Mouse (Mus musculus) intestine, postnatal 0 days (tissue): ENCODE results near the gene Nop14. TPM values are rescaled to one million over a fixed set of nuclear protein-coding genes. Genes with fewer than 3 reads are reported as not detected.

Experiments used
- ATAC-seq: fragments of 200-750 bp; cut with Nextera tagmentation; 2 replicates; pipeline ENCODE4 v1.8.0; 2017; ENCODE audit warnings: mild to moderate bottlenecking, moderate TSS enrichment, moderate library complexity
- H3K27ac ChIP-seq: fragments of 300-500 bp; sonication (generic); 2 replicates; pipeline ENCODE4 v1.5.1; 2014; ENCODE audit warnings: mild to moderate bottlenecking, low read depth, low read length, moderate library complexity
- H3K27me3 ChIP-seq: fragments of 300-500 bp; sonication (generic); replicated peaks from 2 replicates; pipeline ENCODE4 v1.6.1; 2014; ENCODE audit warnings: low read length, mixed read lengths; ENCODE audit not compliant: control insufficient read depth, insufficient read depth
- H3K36me3 ChIP-seq: fragments of 300-500 bp; sonication (generic); 2 replicates; pipeline ENCODE4 v1.6.1; 2014; ENCODE audit warnings: mild to moderate bottlenecking, moderate library complexity; ENCODE audit not compliant: control insufficient read depth, insufficient read depth
- H3K4me1 ChIP-seq: fragments of 300-500 bp; sonication (generic); replicated peaks from 2 replicates; pipeline ENCODE4 v1.6.1; 2014; ENCODE audit warnings: antibody characterized with exemption, low read length, mixed read lengths; ENCODE audit not compliant: control insufficient read depth, insufficient read depth
- H3K4me2 ChIP-seq: fragments of 300-500 bp; sonication (generic); replicated peaks from 2 replicates; pipeline ENCODE4 v1.6.1; 2014; ENCODE audit warnings: low read depth, mild to moderate bottlenecking, moderate library complexity
- H3K4me3 ChIP-seq: fragments of 300-500 bp; sonication (generic); 2 replicates; pipeline ENCODE4 v1.5.1; 2014; ENCODE audit warnings: low read depth, low read length
- H3K9ac ChIP-seq: fragments of 300-500 bp; sonication (generic); 2 replicates; pipeline ENCODE4 v1.6.1; 2014; ENCODE audit warnings: mild to moderate bottlenecking, low read depth, low read length
- H3K9me3 ChIP-seq: fragments of 300-500 bp; sonication (generic); 2 replicates; pipeline ENCODE4 v1.6.1; 2016; ENCODE audit warnings: mixed run types; ENCODE audit not compliant: control insufficient read depth
- CTCF ChIP-seq: sonication (generic); IDR thresholded peaks from 2 replicates; pipeline ENCODE4 v1.5.1; 2016; ENCODE audit warnings: low read depth, mild to moderate bottlenecking, control low read depth, antibody characterized with exemption, moderate library complexity
- WGBS: fragments of 180-500 bp; shearing (Covaris S2); extraction: QIAGEN DNeasy Blood & Tissue Kit; methylation state at CpG from one replicate; pipeline ENCODE4 v1.1.7; 2014; 5-methylcytosine and 5-hydroxymethylcytosine counted together
- polyA plus RNA-seq: library from polyadenylated mRNA; unstranded; fragments of >200 nt; fragmentation: Nextera tagmentation; extraction: Ambion mirVana; gene quantifications from 2 replicates; pipeline ENCODE4 v1.2.1, GENCODE M21; 2015

Nop14 gene
- polyA plus RNA-seq, 1 experiment from 2014 or later: 12.5 TPM

DNA sequence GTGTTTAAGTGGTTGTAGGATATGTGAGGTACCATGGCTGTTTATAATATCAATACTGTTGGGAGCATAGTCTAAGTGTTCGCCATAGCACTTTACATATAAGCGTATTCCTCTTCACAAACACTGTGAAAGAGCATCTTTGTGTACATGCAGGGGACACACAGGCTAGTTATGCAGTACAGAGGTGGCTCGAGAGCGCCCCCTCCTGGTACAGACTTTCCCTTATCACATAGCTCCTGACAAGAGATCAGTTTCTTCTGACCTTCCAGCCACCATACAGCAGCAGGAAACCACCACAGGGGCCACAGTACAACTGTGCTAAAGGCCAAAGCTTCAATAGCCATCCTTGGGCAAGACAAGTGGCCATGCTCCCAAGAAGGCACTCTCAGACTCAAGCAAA is 12.4 kb downstream of the Nop14 start:
- peak; percentile 89 for TF ChIP-seq CTCF
- H3K4me3 ChIP-seq: no peak overlapping the region
- H3K9me3 ChIP-seq: no peaks in the 10 kb centered on the region
- WGBS: 52% methylated on average over 4 of the region's 4 CpGs
- H3K4me2 ChIP-seq: no peak overlapping the region
- no peaks in the 10 kb centered on the region for H3K4me1 ChIP-seq
- H3K27me3 ChIP-seq: no peaks in the 10 kb centered on the region
- 0 out of 2 replicates have a peak, but pooled peaks have one; percentile 16 for ATAC-seq
- H3K36me3 ChIP-seq: peaks cover 93% of the 10 kb centered on the region
- H3K27ac ChIP-seq: no peak overlapping the region
- no peak overlapping the region for H3K9ac ChIP-seq

DNA sequence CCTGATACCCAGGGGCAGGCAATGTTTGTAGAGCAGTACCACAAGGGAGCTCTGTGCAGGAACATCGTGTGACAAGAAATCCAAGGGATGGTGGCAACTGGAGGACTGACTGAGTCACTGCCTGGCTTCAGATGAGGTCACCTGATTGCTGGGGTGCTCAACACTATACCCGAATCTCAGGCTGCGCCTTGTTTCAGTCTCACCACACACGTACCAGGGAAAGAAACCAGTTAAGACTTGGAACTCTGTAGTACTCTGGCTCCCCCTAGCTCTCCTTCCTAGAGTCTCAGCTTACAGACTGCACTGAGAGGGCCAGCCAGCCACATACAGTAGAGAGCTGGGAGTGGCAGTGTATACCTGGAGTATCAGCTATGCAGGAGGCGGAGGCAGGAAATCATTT is 17.0 kb downstream of the Nop14 start:
- TF ChIP-seq CTCF: peak; percentile 85
- ATAC-seq: peak; percentile 68
- no peaks in the 10 kb centered on the region for H3K27me3 ChIP-seq
- no peaks in the 10 kb centered on the region for H3K9me3 ChIP-seq
- no peaks in the 10 kb centered on the region for H3K4me1 ChIP-seq
- H3K4me3 ChIP-seq: no peak overlapping the region
- WGBS: 73% methylated on average over 5 of the region's 5 CpGs
- peaks cover 83% of the 10 kb centered on the region for H3K36me3 ChIP-seq
- H3K9ac ChIP-seq: no peak overlapping the region
- H3K4me2 ChIP-seq: no peak overlapping the region
- no peak overlapping the region for H3K27ac ChIP-seq

DNA sequence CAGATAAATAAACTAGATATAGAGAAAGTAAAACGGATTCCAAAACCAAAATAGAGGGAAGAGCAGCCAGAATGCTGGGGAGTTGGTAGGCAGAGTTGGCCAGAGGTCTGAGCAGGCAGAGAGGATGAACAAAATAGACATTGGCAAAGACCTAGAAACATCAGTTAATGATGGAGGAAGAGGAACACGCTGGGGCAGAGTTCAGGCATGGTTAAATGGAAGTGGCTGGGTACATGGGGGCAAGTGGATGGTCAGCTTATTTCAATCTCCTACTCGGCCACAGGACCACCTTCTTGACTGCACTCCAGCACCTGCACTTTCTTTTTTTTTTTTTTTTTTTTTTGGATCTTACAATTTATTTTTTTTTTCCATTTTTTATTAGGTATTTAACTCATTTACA is 18.0 kb downstream of the Nop14 start:
- WGBS: 87% methylated on average over 3 of the region's 3 CpGs
- no peak overlapping the region for H3K27ac ChIP-seq
- TF ChIP-seq CTCF: no peak
- H3K4me2 ChIP-seq: no peak overlapping the region
- H3K9me3 ChIP-seq: no peaks in the 10 kb centered on the region
- no peak for ATAC-seq
- H3K9ac ChIP-seq: no peak overlapping the region
- H3K4me1 ChIP-seq: 0 out of 2 replicates have a peak, but pooled peaks cover 3% of the 10 kb centered on the region
- H3K4me3 ChIP-seq: no peak overlapping the region
- peaks cover 79% of the 10 kb centered on the region for H3K36me3 ChIP-seq
- no peaks in the 10 kb centered on the region for H3K27me3 ChIP-seq

DNA sequence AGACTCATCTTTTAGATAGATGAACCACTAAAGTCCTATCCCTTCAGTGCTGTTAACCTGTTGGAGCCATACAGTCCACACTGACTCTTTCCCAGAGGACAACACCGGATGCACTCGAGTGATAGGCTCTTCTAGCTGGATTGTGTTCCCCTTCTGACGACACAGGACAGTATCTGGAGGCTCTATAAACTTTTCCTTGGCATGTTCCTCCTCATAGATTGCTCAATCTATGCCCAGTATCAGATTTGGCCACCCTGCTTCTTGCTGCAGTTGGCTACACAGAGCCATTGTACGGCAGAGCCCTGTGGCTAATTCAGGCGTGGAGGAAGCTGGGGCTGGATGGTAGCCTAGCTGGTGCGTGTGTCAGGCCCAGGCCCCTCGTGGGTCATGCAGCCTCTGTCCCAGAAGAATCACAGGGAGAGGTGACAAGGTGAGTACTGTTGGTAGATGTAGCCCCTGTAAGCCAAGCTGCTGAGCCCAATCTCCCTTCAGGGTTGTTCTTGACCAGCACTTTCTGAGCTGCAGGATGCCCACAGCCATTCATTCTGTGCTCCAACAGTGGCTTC is 22.3 kb downstream of the Nop14 start:
- Histone ChIP-seq H3K9me3 (no peaks in the 10 kb centered on the region), H3K4me1 (0 out of 2 replicates have a peak, but pooled peaks cover 3% of the 10 kb centered on the region), H3K4me3 (no peak overlapping the region), H3K9ac (no peak overlapping the region), H3K4me2 (no peak overlapping the region), H3K27me3 (no peaks in the 10 kb centered on the region), H3K27ac (no peak overlapping the region), H3K36me3 (peaks cover 55% of the 10 kb centered on the region)
- no peak for TF ChIP-seq CTCF
- ATAC-seq: no peak
- WGBS: 69% methylated on average over 7 of the region's 7 CpGs

DNA sequence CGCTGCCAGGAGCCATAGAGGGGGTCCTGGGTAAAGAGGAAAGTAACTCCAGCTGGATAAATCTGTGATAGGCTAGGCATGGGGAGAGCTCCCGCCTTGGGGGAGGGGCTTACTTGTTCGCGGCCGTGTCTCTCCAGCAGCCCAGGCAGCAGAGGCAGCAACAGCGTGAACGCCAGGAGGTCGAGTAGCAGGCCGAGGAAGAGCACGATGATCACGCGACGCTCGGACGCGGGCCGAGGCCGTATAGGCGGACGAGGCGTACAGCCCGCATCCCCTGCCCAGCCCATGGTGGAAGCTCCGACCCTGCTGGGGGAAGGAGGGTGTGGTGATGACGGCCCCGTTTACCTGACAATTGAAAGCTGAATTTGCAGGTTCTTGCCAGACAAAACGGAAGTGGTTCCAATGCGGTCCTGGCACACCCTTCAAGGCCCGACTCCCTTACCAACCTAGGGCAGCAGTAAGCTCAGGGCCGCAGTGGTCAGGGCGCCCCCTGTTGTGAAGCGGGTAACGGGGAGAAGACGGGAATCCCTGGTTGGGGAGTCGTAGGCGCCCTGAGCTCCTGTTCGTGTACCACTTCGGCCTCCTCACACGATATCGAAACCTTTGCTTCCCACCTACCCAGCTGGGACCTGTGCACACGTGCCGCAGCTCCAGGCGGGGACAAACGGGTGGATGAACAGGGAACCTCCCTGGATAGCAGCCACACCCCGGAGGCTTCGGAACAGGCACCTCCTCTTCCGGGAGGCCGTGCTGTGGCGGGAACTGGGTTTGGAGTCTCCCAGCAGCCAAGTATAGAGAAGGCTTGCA is 23.3 kb downstream of the Nop14 start, which contains the start of gene Mfsd10:
TSS of gene Mfsd10 (minus strand) at position 732 of the 807 bp plus-strand sequence.
- peaks cover 61% of the 10 kb centered on the region for H3K36me3 ChIP-seq
- H3K27me3 ChIP-seq: no peaks in the 10 kb centered on the region
- TF ChIP-seq CTCF: peak; percentile 69
- H3K4me1 ChIP-seq: 0 out of 2 replicates have a peak, but pooled peaks cover 3% of the 10 kb centered on the region
- under 1% methylated on average over 48 of the region's 48 CpGs for WGBS
- ATAC-seq: peak; percentile 85
- H3K27ac ChIP-seq: peak within 1 kb of the TSS; percentile 67
- H3K9me3 ChIP-seq: no peaks in the 10 kb centered on the region
- peak within 1 kb of the TSS; percentile 95 for H3K4me2 ChIP-seq
- H3K9ac ChIP-seq: peak within 1 kb of the TSS; percentile 54
- peak within 1 kb of the TSS; percentile 64 for H3K4me3 ChIP-seq

DNA sequence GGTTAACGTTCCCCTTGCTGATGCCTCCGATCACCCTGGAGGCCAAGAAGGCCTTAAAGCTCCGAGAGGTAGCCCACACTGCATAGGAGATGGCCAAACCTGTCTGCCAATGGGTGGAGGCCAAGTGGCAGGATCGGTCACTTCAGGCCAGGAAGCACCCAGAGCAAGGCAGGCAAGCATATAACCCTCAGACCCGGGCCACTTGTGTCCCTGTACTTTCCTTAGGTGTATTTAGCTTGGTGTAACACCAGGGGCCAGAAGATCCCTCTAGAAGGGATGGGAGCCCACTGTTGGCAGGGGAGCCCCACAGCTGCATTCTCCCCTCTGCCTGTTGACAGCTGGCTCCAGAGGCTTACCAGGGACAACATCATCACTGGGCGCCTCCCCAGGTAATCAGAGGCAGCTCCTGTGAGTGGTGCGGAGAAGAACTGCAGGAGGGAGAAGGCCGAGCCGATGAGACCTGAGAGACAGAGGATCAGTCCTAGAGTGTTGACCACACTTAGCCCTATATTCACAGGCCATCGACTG is 24.2 kb downstream of the Nop14 start:
- H3K4me3 ChIP-seq: no peak overlapping the region
- H3K4me1 ChIP-seq: 0 out of 2 replicates have a peak, but pooled peaks cover 3% of the 10 kb centered on the region
- 54% methylated on average over 10 of the region's 10 CpGs for WGBS
- no peaks in the 10 kb centered on the region for H3K9me3 ChIP-seq
- peak overlapping the region; percentile 95 for H3K4me2 ChIP-seq
- no peak overlapping the region for H3K27ac ChIP-seq
- ATAC-seq: no peak
- H3K9ac ChIP-seq: peak overlapping the region; percentile 54; the same call in 1 of the 2 replicates
- no peak for TF ChIP-seq CTCF
- H3K36me3 ChIP-seq: peaks cover 61% of the 10 kb centered on the region
- no peaks in the 10 kb centered on the region for H3K27me3 ChIP-seq
